Mouse (Mus musculus) left cerebral cortex, postnatal 10 days (tissue): ENCODE measurements at regions not wholly inside any gene's neighbourhood (a gene's known extent, or its start where the extent isn't known, plus 50 kb on each side); places are given as distances from the start of the nearest gene placed in this dataset.
"Not testable (repeated sequence)": the region's sequence is repeated elsewhere in the genome, so short reads cannot be mapped to it uniquely, and the experiment has no call there.

Source experiments
- DNase-seq, 2 experiments: peaks; one replicate each; pipeline ENCODE4 v3.0.0; 2021 to 2022; ENCODE audit warnings: low spot score in 2 of 2, mixed read lengths in 1 of 2; ENCODE audit errors: extremely low spot score in 1 of 2
- intact Hi-C: fragments of 180-260 bp; cut with DNase I; formaldehyde crosslinking; loops from one replicate; pipeline ENCODE4 v1.15.1; 2025

GRCm38 (mm10) chr14:53454001-53454400 lies 799.9 kb downstream of the Dad1 start:
- DNase-seq = no peak
- intact Hi-C loops = no loop called here

DNA sequence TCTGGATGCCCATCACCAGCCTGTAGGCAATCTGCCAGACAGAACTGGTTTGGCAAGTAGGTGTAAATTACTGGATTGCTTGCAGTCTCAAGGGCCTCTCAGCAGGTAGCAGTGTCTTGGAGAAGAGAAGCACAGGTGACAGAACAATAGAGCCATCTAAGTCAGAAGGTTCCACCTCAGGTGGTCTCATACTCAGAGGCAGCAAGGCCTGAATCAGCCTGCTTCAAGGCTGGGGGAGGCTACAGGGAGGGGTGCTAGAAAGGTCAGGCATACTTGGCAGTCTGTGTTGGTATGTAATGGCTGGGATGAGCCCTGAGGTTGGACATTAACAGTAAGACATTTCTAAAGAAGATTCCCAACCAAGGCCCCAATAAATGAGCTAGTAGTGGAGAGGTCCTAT lies 814.3 kb downstream of the Dad1 start:
- intact Hi-C loops, DNase-seq: not testable (repeated sequence)

DNA sequence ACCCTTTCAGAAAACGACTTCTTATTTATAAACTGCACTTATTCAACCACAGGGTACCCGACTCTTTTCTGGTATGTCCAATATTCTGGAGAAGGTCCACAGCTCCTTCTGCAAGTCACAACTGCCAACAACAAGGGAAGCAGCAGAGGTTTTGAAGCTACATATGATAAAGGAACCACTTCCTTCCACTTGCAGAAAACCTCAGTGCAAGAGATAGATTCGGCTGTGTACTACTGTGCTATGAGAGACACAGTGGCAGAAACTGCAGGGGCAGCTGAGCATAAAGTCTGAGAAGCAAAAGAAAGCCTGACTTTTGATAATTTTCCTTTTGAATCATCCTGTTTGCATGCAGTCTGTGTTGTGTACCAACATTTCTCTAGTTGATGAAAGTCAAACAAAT lies 823.8 kb downstream of the Dad1 start:
- intact Hi-C loops, DNase-seq: not testable (repeated sequence)

DNA sequence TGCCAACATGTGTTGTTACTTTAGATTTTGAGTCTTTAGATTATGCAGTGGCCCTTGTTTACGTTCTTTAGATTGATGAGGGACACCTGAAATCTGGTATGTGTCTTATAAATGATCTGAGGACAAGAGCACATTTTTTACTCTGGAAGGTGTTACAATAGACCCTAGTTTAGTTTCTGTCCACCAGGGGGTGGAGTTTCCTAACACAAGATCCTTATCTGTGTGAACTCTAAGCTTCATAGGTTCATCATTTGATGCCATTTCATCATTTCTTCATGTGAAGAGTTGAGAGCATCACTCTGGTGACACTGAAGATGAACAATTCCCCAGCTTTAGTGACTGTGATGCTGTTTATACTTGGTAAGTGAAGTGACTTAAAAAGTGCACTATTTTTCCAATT lies 825.5 kb downstream of the Dad1 start:
- DNase-seq, intact Hi-C loops: not testable (repeated sequence)

- DNase-seq, intact Hi-C loops: not testable (repeated sequence)
These were observed 826.3 kb downstream of the Dad1 start for GRCm38 (mm10) chr14:53427636-53428035.

- intact Hi-C loops, DNase-seq: not testable (repeated sequence)
These were observed 836.9 kb downstream of the Dad1 start for GRCm38 (mm10) chr14:53416955-53417354.

- intact Hi-C loops, DNase-seq: not testable (repeated sequence)
These were observed 846.2 kb downstream of the Dad1 start for GRCm38 (mm10) chr14:53407500-53408227.

DNA sequence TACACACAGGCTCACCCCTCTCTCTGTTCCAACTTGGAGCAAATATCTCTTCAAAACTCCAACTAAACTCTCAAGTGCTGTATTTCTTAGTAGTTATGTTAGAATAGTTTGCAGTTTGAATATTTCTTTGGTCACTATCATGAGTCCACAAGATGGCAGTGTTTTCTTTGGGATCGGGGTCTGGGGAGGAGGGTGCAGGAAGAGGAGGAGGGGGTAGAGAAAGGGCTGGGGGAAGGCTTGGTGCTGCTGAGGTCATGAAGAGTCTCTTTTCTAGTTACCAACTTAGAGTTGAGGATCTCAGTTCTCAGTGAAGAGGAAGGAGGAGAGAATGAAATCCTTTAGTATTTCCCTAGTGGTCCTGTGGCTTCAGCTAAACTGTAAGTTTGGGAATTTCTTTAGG lies 863.6 kb downstream of the Dad1 start:
- DNase-seq, intact Hi-C loops: not testable (repeated sequence)

DNA sequence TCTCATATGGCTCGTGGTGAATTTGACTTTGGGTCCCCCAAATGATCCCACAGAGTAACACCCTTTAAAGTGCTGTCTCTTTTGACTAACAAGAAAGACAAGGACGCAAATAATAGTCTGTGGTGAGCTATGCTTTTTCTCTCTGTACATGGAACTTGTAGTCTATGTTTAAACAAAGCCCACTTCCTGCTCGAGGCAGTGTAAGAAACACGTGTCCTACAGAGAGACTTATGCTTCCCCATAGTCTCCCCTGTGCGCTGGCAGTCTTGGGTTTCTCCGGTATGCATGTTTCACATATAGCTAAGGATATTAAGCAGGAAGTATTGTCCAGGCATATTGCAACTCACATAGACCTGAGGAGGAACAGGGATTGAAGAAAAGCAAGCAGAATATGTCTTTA lies 879.0 kb upstream of the Olfr1507 start:
- DNase-seq, intact Hi-C loops: not testable (repeated sequence)

DNA sequence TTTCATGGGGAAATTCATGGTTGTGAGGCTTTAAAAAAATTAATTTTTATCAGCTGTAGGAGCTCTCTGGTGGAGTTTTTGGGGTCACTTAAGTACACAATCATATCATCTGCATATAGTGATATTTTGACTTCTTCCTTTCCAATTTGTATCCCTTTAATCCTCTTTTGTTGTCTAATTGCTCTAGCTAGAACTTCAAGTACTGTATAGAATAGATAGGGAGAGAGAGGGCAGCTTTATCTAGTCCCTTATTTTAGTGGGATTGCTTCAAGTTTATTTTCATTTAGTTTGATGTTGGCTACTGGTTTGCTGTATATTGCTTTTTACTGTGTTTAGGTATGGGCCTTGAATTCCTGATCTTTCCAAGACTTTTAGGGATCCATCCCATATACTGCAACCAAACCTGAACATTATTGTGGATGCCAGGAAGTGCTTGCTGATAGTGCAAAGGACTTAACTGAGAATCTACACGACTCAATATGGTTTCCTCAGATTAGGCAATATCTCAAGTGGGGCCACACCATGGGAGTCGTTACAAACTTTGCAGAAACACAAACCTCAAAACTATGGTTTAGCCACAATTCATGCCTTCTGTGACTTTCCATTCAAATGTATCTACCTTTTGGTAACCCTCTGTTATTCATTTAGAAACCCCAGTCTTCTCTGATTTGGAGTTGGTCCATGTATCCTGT lies 878.4 kb upstream of the Olfr1507 start:
- DNase-seq, intact Hi-C loops: not testable (repeated sequence)

GRCm38 (mm10) chr14:53369776-53370175 lies 874.2 kb upstream of the Olfr1507 start:
- DNase-seq = no peak
- intact Hi-C loops = no loop called here

DNA sequence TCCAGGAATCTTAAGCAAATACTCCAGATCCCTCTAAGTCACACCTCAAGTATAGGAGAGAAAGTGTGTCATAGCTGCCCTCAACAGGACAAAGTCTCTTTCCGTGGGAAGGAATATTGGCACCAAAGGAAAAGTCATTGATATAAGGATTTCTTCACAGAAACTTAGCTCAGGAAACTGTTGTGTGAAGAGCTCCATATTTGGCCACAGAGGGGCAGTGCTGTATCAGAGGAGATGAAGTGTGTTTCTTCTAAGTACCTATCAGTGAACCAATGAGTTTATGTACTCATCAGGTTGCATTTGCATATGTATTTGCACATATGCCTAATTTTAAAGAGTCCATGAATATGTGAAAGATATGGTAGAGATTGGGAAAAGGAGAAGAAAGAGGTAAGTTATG lies 871.9 kb upstream of the Olfr1507 start:
- intact Hi-C loops = not testable (repeated sequence)

DNA sequence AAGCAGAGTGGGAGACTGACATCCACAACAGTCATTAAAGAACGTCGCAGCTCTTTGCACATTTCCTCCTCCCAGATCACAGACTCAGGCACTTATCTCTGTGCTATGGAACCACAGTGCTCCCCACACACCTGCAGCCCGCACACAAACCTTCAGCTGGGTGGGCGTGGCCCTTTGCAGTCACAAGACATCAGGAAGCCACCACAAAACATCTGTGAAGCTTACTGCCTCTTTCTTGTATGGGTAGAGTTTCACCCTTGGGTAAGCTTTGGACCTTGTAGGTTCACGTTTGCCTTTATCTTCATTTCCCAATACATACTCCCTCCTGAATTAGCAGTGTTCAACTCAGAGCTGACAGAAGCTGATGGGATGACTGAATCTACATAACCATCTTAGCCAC lies 868.4 kb upstream of the Olfr1507 start:
- DNase-seq, intact Hi-C loops: not testable (repeated sequence)

More for the DNA sequence above, 871.9 kb upstream of the Olfr1507 start:
- not testable (repeated sequence) for DNase-seq

GRCm38 (mm10) chr14:53362054-53362453 lies 866.5 kb upstream of the Olfr1507 start:
- DNase-seq, intact Hi-C loops: not testable (repeated sequence)

DNA sequence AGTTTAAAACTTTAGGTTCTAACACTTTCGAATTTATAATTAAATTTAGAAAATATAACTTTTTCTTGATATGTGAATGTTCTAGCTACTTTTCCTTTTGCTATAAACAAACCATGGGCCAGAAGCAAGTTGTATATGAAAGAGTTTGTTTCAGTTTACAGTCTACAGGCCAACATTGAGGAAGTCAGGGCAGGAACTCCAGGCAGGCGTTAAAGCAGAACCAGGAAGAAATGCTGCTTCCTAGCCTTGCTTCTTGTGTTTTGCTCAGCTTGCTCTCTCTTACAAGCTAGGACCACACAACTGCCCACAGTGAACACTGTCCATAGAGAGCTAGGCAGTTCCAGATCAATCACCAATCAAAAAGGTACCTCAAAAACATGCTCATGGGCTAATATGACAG lies 861.9 kb upstream of the Olfr1507 start:
- intact Hi-C loops, DNase-seq: not testable (repeated sequence)

DNA sequence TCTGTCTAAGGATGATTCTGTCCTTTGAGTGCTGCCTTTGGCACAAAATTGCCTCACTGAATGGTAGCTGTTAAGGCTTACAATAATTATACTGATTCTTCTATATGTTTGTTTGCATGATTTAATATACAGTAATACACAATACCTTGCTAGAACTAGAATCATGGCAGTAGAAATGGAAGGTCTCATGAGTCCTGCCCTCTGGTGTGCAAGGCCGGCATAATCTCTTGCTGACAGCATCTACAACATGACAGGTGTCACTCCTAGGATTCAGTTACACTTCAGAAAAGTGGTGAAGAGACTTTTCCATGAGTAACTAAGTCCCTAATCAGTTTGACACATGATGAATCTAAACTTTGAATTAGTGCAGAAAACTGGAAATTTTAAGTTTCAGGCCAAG lies 861.2 kb upstream of the Olfr1507 start:
- intact Hi-C loops, DNase-seq: not testable (repeated sequence)

- DNase-seq, intact Hi-C loops: not testable (repeated sequence)
These were observed 855.9 kb upstream of the Olfr1507 start for GRCm38 (mm10) chr14:53351457-53351856.

GRCm38 (mm10) chr14:53350780-53351179 lies 855.2 kb upstream of the Olfr1507 start:
- intact Hi-C loops, DNase-seq: not testable (repeated sequence)

DNA sequence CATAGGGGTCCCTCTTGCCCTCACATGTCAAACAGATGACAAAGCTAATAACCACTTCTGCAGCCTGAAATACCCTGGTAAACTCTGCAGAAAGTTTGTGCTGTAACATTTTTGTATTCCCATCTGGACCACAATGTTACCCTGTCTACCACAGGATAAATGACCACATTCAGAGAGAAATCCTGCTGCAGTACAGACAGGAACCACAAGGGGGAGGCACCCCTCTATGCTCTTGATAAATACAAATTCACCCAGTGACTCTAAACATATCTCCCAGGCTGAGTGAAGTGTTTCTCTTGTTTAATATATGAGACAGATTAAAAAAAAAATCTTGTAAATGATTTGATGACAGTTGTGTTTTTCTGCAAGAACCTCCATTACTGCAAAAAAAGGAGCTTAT lies 853.6 kb upstream of the Olfr1507 start:
- DNase-seq, intact Hi-C loops: not testable (repeated sequence)

DNA sequence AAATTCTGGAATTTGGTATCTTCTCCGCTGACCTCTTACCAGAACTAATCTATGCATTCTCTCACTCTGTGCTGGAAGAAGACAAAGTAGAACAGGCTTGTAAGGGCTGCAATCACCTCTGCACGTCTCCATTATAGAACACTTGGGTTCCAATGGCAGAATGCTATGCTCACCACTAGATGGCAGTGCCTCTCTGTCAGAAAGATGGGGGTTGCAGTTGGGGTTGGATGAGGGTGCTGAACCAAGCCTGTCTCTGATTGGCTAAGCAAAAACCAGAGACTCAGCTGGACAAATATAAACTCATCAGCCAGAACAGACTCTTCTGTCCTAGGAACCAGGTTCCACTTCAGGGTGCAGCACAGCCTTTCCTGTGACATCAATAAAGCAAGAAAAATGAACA lies 850.0 kb upstream of the Olfr1507 start:
- intact Hi-C loops = not testable (repeated sequence)
- DNase-seq = peak in 1 of 2 experiments; percentile 13
